Mouse (Mus musculus): Measurements from ENCODE around the gene Comt.

- TF ChIP-seq POLR2A (IDR thresholded peaks at IDR 0.05; ENCODE audit: borderline replicate concordance, control insufficient read depth, low read depth, low read length) (no peak), CTCF (IDR thresholded peaks at IDR 0.05; ENCODE audit: control insufficient read depth, insufficient read depth, low read length) (no peak)
These were observed 53.0 kb downstream of the Comt start for GRCm38 (mm10) chr16:18373632-18374031.

Data from bone marrow, adult 2 months (tissue).